Mouse (Mus musculus) left cerebral cortex, adult 9 months (tissue): ENCODE measurements at regions not wholly inside any gene's neighbourhood (a gene's known extent, or its start where the extent isn't known, plus 50 kb on each side); places are given as distances from the start of the nearest gene placed in this dataset.

ENCODE experiments used
- DNase-seq, 2 experiments: peaks; one replicate each; pipeline ENCODE4 v3.0.0; 2022; ENCODE audit warnings: low spot score in 2 of 2

DNA sequence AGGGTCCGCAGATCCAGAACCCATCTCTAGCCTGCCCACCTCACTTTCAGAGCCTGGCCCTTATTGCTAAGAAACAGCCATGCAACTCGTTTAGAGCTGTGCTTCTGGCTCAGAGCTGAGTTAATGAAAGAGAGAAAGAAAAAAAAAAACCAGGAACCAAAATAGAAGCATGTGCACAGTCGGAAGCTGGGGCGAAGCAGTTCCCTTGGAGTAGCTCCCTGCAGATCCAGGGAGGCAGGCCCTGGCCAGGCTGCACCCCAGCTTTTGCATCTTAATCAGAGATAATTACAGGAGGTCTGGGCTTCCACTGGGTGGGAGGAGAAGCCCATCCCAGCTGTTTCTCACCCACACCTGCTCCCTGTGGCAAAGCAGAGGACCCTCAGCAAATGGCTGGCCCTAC lies 53.9 kb downstream of the Adra2c start:
- peak in 1 of 2 experiments; percentile 51 for DNase-seq

DNA sequence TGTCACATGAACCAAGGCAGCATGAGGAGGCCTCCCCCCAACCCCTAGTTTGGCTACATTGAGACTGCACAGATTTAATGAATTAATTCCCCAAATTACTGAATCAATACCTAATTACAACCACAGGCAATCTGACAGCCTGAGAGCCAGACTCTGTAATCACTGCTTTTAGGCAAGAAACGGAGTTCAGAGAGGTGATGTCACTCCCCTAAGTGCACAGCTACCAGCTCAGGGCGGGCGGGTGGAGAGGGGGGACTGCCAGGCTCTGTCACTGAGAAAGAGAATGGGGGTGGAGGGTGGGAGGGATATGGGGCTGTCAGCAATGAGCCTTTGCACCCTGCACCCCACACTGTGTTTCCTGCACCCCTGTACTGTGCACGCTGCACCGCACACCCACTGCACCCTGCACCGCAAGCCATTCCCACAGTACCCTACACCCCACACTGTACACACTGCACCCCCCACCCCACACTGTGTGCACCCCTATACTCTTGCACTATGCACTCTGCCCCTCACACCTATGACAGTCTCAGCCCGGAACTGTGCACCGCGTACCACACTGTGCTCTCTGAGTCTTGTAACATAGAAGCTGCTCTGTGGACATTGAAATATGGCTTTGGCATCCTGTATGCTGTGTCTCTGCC lies 54.4 kb upstream of the Hmx1 start:
- no peak for DNase-seq

DNA sequence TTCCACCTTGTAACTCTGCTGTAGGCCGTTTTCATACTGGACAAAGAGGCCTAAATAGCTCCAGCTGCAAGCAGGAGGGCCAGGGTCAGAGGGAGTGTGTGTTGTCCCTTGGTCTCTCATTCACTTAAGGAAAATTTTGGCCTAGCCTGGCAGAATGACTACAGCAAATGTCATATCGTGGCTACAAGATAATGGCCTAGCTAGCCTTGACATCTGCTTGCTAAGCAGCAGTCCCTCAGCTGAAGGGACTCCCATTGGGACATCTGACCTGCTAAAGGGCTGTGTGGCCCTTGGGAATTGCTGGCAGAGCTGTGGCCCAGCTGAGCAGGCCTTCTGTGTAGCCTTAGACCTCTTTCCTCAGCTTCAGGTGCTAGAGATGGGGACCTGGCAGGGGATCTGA lies 53.8 kb upstream of the Hmx1 start:
- no peak for DNase-seq
